Mouse (Mus musculus): ENCODE measurements around the gene Acp4. TPM values are rescaled to one million over a fixed set of nuclear protein-coding genes. Genes with fewer than 3 reads are reported as not detected.
A peak's percentile ranks its signal among the peaks of the same experiment; 100 is the strongest.
"Not testable (repeated sequence)": the region's sequence is repeated elsewhere in the genome, so short reads cannot be mapped to it uniquely, and the experiment has no call there.

The Acp4 gene
- polyA plus RNA-seq, 1 experiment from 2014 or later = not detected

DNA sequence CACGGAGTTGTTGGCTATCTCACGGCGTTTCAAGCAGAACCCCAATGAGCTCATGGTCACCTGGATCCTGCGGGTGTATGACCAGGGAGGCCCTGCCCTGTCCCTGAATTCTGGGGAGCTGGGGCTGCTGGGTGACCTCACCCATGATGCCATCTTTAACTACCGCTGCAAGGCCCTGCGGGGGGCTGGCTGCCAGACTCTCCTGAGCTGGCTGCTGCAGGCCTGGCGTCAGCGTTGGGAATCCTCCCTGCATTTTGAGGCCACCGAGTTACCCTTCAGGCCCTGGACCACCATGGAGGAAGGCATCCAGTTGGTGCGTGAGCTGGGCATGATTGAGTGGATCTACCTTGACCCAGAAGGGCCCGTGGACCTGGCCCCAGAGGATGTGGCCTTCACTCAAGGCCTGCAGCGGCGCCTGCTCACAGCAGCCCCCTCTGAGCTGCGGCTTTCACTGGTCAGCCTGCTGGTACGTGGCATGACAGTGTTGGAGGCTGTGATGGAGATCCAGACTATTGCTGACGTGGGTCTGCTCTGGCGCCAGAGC is 6.4 kb downstream of the Acp4 start:
- H3K9me3 ChIP-seq (replicated peaks; ENCODE audit: control insufficient read depth, low read length); H3K27ac ChIP-seq (ENCODE audit: low read length); H3K27me3 ChIP-seq (ENCODE audit: control insufficient read depth, insufficient read depth, low read length); H3K9ac ChIP-seq (ENCODE audit: low read length); H3K4me3 ChIP-seq (ENCODE audit: low read length); ATAC-seq (replicated peaks; ENCODE audit: extremely low read depth, insufficient read depth, low FRiP score); H3K4me2 ChIP-seq (ENCODE audit: low read depth, low read length): not testable (repeated sequence)
- Histone ChIP-seq H3K4me1 (ENCODE audit: control insufficient read depth, insufficient read depth, low read length) (peaks cover 18% of the 10 kb centered on the region), H3K36me3 (ENCODE audit: control insufficient read depth, insufficient read depth) (peaks cover 32% of the 10 kb centered on the region)
- 87% methylated on average over 17 of the region's 17 CpGs for WGBS

- no peaks in the 10 kb centered on the region for H3K9me3 ChIP-seq (replicated peaks; ENCODE audit: control insufficient read depth, low read length)
- ATAC-seq (replicated peaks; ENCODE audit: extremely low read depth, insufficient read depth, low FRiP score) = no peak
- H3K4me1 ChIP-seq (ENCODE audit: control insufficient read depth, insufficient read depth, low read length) = peaks cover 18% of the 10 kb centered on the region
- no peak overlapping the region for H3K9ac ChIP-seq (ENCODE audit: low read length)
- peaks cover 32% of the 10 kb centered on the region for H3K36me3 ChIP-seq (ENCODE audit: control insufficient read depth, insufficient read depth)
- no peak overlapping the region for H3K4me2 ChIP-seq (ENCODE audit: low read depth, low read length)
- no peak overlapping the region for H3K4me3 ChIP-seq (ENCODE audit: low read length)
- no peak overlapping the region for H3K27ac ChIP-seq (ENCODE audit: low read length)
- WGBS = 93% methylated on average over 4 of the region's 4 CpGs
- H3K27me3 ChIP-seq (ENCODE audit: control insufficient read depth, insufficient read depth, low read length) = no peaks in the 10 kb centered on the region
Observed at GRCm38 (mm10) chr7:44249248-44249647, 7.9 kb downstream of the Acp4 start.

DNA sequence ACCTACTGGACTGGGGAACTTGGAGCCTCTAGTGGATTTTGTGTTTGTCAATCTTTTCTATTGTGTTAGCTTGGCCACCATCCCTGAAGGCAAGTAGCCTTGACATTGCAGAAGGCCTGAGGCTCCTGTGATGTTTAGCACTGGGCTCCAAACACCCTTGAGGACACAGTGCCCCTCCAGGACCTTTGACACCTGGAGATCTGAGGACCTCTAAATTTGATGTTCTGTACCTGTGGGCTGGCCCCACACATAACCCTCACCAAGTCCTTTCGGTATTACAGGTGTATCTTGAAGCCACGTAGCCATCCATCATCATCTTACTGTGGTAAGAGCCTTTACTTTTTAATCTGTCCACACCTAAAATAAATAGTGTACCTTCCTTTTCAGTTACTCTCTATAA is 9.2 kb downstream of the Acp4 start:
- peak overlapping the region; percentile 94 for H3K9ac ChIP-seq (ENCODE audit: low read length)
- no peaks in the 10 kb centered on the region for H3K9me3 ChIP-seq (replicated peaks; ENCODE audit: control insufficient read depth, low read length)
- H3K4me1 ChIP-seq (ENCODE audit: control insufficient read depth, insufficient read depth, low read length) = peaks cover 18% of the 10 kb centered on the region
- H3K27me3 ChIP-seq (ENCODE audit: control insufficient read depth, insufficient read depth, low read length) = no peaks in the 10 kb centered on the region
- ATAC-seq (replicated peaks; ENCODE audit: extremely low read depth, insufficient read depth, low FRiP score) = no peak
- WGBS = 88% methylated on average over 2 of the region's 2 CpGs
- H3K27ac ChIP-seq (ENCODE audit: low read length) = no peak overlapping the region
- peak overlapping the region; percentile 91 for H3K4me2 ChIP-seq (ENCODE audit: low read depth, low read length)
- H3K36me3 ChIP-seq (ENCODE audit: control insufficient read depth, insufficient read depth) = peaks cover 27% of the 10 kb centered on the region
- peak overlapping the region; percentile 95 for H3K4me3 ChIP-seq (ENCODE audit: low read length)

GRCm38 (mm10) chr7:44246984-44247470 is 10.2 kb downstream of the Acp4 start:
- Histone ChIP-seq H3K4me2 (ENCODE audit: low read depth, low read length) (peak overlapping the region; percentile 91), H3K4me3 (ENCODE audit: low read length) (peak overlapping the region; percentile 95), H3K27me3 (ENCODE audit: control insufficient read depth, insufficient read depth, low read length) (no peaks in the 10 kb centered on the region), H3K9me3 (replicated peaks; ENCODE audit: control insufficient read depth, low read length) (no peaks in the 10 kb centered on the region), H3K36me3 (ENCODE audit: control insufficient read depth, insufficient read depth) (peaks cover 19% of the 10 kb centered on the region), H3K27ac (ENCODE audit: low read length) (peak overlapping the region; percentile 90), H3K4me1 (ENCODE audit: control insufficient read depth, insufficient read depth, low read length) (peaks cover 18% of the 10 kb centered on the region), H3K9ac (ENCODE audit: low read length) (peak overlapping the region; percentile 94)
- 1% methylated on average over 23 of the region's 23 CpGs for WGBS
- peak; percentile 50 for ATAC-seq (replicated peaks; ENCODE audit: extremely low read depth, insufficient read depth, low FRiP score)

GRCm38 (mm10) chr7:44246055-44246983 is 10.9 kb downstream of the Acp4 start, which contains the start of the genes 1700028J19Rik and 2410002F23Rik:
Gene 1700028J19Rik, minus strand, starts transcription at chr7:44246695.
Gene 2410002F23Rik, plus strand, starts transcription at chr7:44246722.
- H3K36me3 ChIP-seq (ENCODE audit: control insufficient read depth, insufficient read depth) = peaks cover 19% of the 10 kb centered on the region
- peak within 1 kb of the TSS; percentile 90 for H3K27ac ChIP-seq (ENCODE audit: low read length)
- peak within 1 kb of the TSS; percentile 94 for H3K9ac ChIP-seq (ENCODE audit: low read length)
- H3K27me3 ChIP-seq (ENCODE audit: control insufficient read depth, insufficient read depth, low read length) = no peaks in the 10 kb centered on the region
- H3K4me3 ChIP-seq (ENCODE audit: low read length) = peak within 1 kb of the TSS; percentile 95
- no peaks in the 10 kb centered on the region for H3K9me3 ChIP-seq (replicated peaks; ENCODE audit: control insufficient read depth, low read length)
- peaks cover 18% of the 10 kb centered on the region for H3K4me1 ChIP-seq (ENCODE audit: control insufficient read depth, insufficient read depth, low read length)
- peak within 1 kb of the TSS; percentile 91 for H3K4me2 ChIP-seq (ENCODE audit: low read depth, low read length)
- under 1% methylated on average over 62 of the region's 62 CpGs for WGBS
- ATAC-seq (replicated peaks; ENCODE audit: extremely low read depth, insufficient read depth, low FRiP score) = peak; percentile 88

DNA sequence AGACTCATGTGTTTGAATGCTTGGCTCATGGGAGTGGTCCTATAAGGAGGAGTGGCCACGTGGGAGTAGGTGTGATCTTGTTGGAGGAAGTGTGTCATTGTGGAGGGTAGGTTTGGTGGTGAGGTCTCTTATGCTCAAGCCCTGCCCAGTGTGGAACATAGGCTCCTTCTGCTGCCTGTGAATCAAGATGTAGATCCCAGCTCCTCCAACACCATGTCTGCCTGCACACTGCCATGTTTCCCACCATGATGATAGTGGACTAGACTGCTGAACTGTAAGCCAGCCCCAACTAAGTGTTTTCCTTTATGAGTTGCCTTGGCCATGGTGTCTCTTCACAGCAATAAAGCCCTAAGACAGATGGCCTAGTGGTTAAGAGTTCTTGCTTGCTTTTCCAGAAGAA is 13.1 kb downstream of the Acp4 start:
- no peak overlapping the region for H3K4me3 ChIP-seq (ENCODE audit: low read length)
- no peak overlapping the region for H3K27ac ChIP-seq (ENCODE audit: low read length)
- no peak overlapping the region for H3K4me2 ChIP-seq (ENCODE audit: low read depth, low read length)
- no peaks in the 10 kb centered on the region for H3K27me3 ChIP-seq (ENCODE audit: control insufficient read depth, insufficient read depth, low read length)
- peaks cover 6% of the 10 kb centered on the region for H3K36me3 ChIP-seq (ENCODE audit: control insufficient read depth, insufficient read depth)
- no peak overlapping the region for H3K9ac ChIP-seq (ENCODE audit: low read length)
- no peak for ATAC-seq (replicated peaks; ENCODE audit: extremely low read depth, insufficient read depth, low FRiP score)
- H3K9me3 ChIP-seq (replicated peaks; ENCODE audit: control insufficient read depth, low read length) = no peaks in the 10 kb centered on the region
- 65% methylated on average over 1 of the region's 1 CpGs for WGBS
- H3K4me1 ChIP-seq (ENCODE audit: control insufficient read depth, insufficient read depth, low read length) = peaks cover 18% of the 10 kb centered on the region

GRCm38 (mm10) chr7:44241163-44241562 is 16.0 kb downstream of the Acp4 start:
- Histone ChIP-seq H3K4me3 (ENCODE audit: low read length) (no peak overlapping the region), H3K4me1 (ENCODE audit: control insufficient read depth, insufficient read depth, low read length) (peaks cover 5% of the 10 kb centered on the region; the same call in 1 of the 2 replicates), H3K36me3 (ENCODE audit: control insufficient read depth, insufficient read depth) (no peaks in the 10 kb centered on the region), H3K27ac (ENCODE audit: low read length) (no peak overlapping the region), H3K9ac (ENCODE audit: low read length) (no peak overlapping the region), H3K9me3 (replicated peaks; ENCODE audit: control insufficient read depth, low read length) (no peaks in the 10 kb centered on the region), H3K27me3 (ENCODE audit: control insufficient read depth, insufficient read depth, low read length) (no peaks in the 10 kb centered on the region), H3K4me2 (ENCODE audit: low read depth, low read length) (no peak overlapping the region)
- WGBS = 49% methylated on average over 2 of the region's 2 CpGs
- ATAC-seq (replicated peaks; ENCODE audit: extremely low read depth, insufficient read depth, low FRiP score) = no peak

GRCm38 (mm10) chr7:44240712-44241111 is 16.5 kb downstream of the Acp4 start:
- H3K4me1 ChIP-seq (ENCODE audit: control insufficient read depth, insufficient read depth, low read length) = peaks cover 5% of the 10 kb centered on the region; the same call in 1 of the 2 replicates
- no peak overlapping the region for H3K4me2 ChIP-seq (ENCODE audit: low read depth, low read length)
- no peaks in the 10 kb centered on the region for H3K36me3 ChIP-seq (ENCODE audit: control insufficient read depth, insufficient read depth)
- ATAC-seq (replicated peaks; ENCODE audit: extremely low read depth, insufficient read depth, low FRiP score) = no peak
- H3K27ac ChIP-seq (ENCODE audit: low read length) = no peak overlapping the region
- no peaks in the 10 kb centered on the region for H3K27me3 ChIP-seq (ENCODE audit: control insufficient read depth, insufficient read depth, low read length)
- no peak overlapping the region for H3K4me3 ChIP-seq (ENCODE audit: low read length)
- H3K9ac ChIP-seq (ENCODE audit: low read length) = no peak overlapping the region
- WGBS = 42% methylated on average over 1 of the region's 1 CpGs
- no peaks in the 10 kb centered on the region for H3K9me3 ChIP-seq (replicated peaks; ENCODE audit: control insufficient read depth, low read length)

DNA sequence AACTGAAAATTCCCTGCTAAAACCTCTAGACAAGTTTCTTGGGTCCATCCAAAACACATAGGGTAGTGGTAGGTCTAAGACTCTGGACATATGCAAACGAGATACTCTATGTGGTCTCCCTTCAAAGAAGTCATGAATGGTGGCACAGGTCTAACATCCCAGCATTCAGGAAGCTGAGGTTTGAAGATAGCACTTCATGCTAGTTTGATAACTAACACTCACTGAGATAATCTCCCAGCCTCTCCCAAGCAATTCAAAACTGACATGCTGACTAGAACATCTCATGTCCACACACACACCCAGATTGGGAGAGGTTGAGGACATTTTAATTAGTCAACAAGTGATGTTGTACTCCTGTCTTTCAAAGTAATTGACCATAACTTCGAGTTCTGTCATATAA is 17.3 kb downstream of the Acp4 start:
- no peak overlapping the region for H3K27ac ChIP-seq (ENCODE audit: low read length)
- H3K9ac ChIP-seq (ENCODE audit: low read length) = no peak overlapping the region

More for the DNA sequence above, 17.3 kb downstream of the Acp4 start:
- H3K27me3 ChIP-seq (ENCODE audit: control insufficient read depth, insufficient read depth, low read length) = no peaks in the 10 kb centered on the region
- H3K4me3 ChIP-seq (ENCODE audit: low read length) = no peak overlapping the region
- ATAC-seq (replicated peaks; ENCODE audit: extremely low read depth, insufficient read depth, low FRiP score) = no peak
- no peak overlapping the region for H3K4me2 ChIP-seq (ENCODE audit: low read depth, low read length)
- H3K4me1 ChIP-seq (ENCODE audit: control insufficient read depth, insufficient read depth, low read length) = no peaks in the 10 kb centered on the region
- H3K36me3 ChIP-seq (ENCODE audit: control insufficient read depth, insufficient read depth) = no peaks in the 10 kb centered on the region
- H3K9me3 ChIP-seq (replicated peaks; ENCODE audit: control insufficient read depth, low read length) = no peaks in the 10 kb centered on the region
- 41% methylated on average over 2 of the region's 2 CpGs for WGBS
